Mouse (Mus musculus): ENCODE data around the gene Actn1. TPM values are rescaled to one million over a fixed set of nuclear protein-coding genes. Genes with fewer than 3 reads are reported as not detected.
A peak's percentile ranks its signal among the peaks of the same experiment; 100 is the strongest.
"Not testable (repeated sequence)": the region's sequence is repeated elsewhere in the genome, so short reads cannot be mapped to it uniquely, and the experiment has no call there.

Actn1 gene
- total and polyA plus RNA-seq, 3 experiments, result 29.0 to 31.7 (median 30.6) TPM

GRCm38 (mm10) chr12:80269303-80269702 is 9.1 kb upstream of the Actn1 start:
- 96% methylated on average over 2 of the region's 2 CpGs for WGBS
- H3K27me3 ChIP-seq (ENCODE audit: control insufficient read depth, insufficient read depth, low read length), result no peaks in the 10 kb centered on the region
- no peaks in the 10 kb centered on the region for H3K36me3 ChIP-seq (ENCODE audit: control insufficient read depth, insufficient read depth, low read length)
- H3K9ac ChIP-seq (ENCODE audit: low read depth, low read length), result no peak overlapping the region
- H3K4me1 ChIP-seq (ENCODE audit: control insufficient read depth, insufficient read depth, low read length), result peaks cover 2% of the 10 kb centered on the region
- no peak for DNase-seq
- no peak overlapping the region for H3K4me3 ChIP-seq
- no peaks in the 10 kb centered on the region for H3K79me2 ChIP-seq (replicated peaks; ENCODE audit: control insufficient read depth, insufficient read depth, low read length)
- intact Hi-C loops (cut with DNase I), result no loop called here
- TF ChIP-seq EP300 (IDR thresholded peaks at IDR 0.05; ENCODE audit: insufficient read depth, low read depth, low read length) (no peak), POLR2A (IDR thresholded peaks at IDR 0.05; ENCODE audit: insufficient read depth, low read depth, low read length) (no peak), CTCF (IDR thresholded peaks at IDR 0.05) (no peak)
- H3K27ac ChIP-seq, result no peak overlapping the region

DNA sequence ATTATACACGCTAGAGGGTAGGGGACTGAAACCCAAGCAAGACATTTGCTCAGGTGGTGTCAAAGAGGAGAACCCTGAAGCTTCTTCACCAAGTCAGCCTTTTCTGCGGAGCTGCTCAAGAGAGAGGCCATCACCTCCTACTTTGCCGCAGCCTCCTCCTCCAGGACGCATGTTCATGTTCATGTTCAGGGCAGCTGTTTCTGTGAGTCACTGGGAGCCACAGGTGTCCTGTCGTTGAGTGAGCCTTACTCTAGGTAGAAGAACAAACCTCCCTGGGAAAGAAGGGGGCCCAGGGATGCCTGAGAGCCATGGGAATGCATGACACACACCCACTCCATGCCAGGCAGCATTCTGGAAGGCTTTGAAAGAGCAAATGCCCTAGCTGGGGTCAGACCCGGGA is 7.8 kb upstream of the Actn1 start:
- Histone ChIP-seq H3K27ac (no peak overlapping the region), H3K4me3 (no peak overlapping the region), H3K79me2 (replicated peaks; ENCODE audit: control insufficient read depth, insufficient read depth, low read length) (no peaks in the 10 kb centered on the region), H3K9ac (ENCODE audit: low read depth, low read length) (no peak overlapping the region), H3K4me1 (ENCODE audit: control insufficient read depth, insufficient read depth, low read length) (peaks cover 2% of the 10 kb centered on the region), H3K36me3 (ENCODE audit: control insufficient read depth, insufficient read depth, low read length) (no peaks in the 10 kb centered on the region), H3K27me3 (ENCODE audit: control insufficient read depth, insufficient read depth, low read length) (no peaks in the 10 kb centered on the region)
- DNase-seq, result no peak
- WGBS, result 89% methylated on average over 6 of the region's 6 CpGs
- intact Hi-C loops (cut with DNase I), result no loop called here
- TF ChIP-seq EP300 (IDR thresholded peaks at IDR 0.05; ENCODE audit: insufficient read depth, low read depth, low read length) (no peak), CTCF (IDR thresholded peaks at IDR 0.05) (no peak), POLR2A (IDR thresholded peaks at IDR 0.05; ENCODE audit: insufficient read depth, low read depth, low read length) (no peak)

- H3K4me1 ChIP-seq (ENCODE audit: control insufficient read depth, insufficient read depth, low read length); intact Hi-C loops (cut with DNase I); H3K27me3 ChIP-seq (ENCODE audit: control insufficient read depth, insufficient read depth, low read length); H3K4me3 ChIP-seq; H3K27ac ChIP-seq; H3K36me3 ChIP-seq (ENCODE audit: control insufficient read depth, insufficient read depth, low read length); H3K79me2 ChIP-seq (replicated peaks; ENCODE audit: control insufficient read depth, insufficient read depth, low read length); DNase-seq; H3K9ac ChIP-seq (ENCODE audit: low read depth, low read length): not testable (repeated sequence)
- 76% methylated on average over 7 of the region's 7 CpGs for WGBS
These were observed 4.2 kb upstream of the Actn1 start for GRCm38 (mm10) chr12:80264388-80264787.

DNA sequence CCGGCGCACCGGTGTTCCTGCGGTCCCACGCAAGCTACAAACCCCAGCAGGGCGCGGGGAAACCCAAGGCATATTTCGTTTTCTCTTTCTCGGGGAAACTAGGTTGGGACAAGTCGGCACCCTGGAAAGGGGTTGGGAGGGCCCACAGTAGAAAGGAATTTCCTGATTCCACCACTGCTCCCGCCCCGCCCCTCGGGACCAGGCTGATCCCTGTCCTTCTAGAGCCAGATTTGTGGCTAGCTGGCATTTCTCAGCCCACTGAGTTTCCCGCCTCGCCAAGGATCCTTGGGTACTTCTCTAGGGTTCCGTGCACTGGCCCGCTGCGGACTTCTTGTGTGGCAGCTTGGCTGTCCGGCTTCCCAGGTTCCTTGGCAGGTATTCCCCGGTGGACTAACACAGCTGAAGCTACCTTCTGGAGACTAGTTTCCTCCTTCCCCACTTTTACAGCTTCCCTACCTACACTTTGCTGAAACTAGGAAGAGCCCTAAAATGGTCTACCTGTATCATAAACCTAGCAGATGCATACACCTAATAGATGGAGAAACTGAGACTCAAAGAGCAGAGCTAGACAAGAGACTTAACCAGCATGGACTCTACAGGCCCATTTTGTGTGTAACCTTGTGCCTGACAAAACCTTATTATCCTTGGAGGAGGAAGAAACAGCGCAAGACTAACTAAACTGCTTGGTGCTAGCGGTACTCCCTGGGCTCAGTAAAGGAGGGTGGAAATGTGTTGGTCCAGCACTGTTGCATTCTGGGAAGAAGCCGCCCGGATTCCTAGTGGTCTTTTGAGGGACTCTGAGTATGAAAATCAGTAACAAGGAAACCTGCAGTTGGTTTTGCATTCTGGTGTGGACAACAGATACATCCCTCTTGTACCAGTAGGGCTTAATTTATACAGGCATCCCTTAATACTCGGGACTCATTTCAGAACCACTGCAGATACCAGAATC is 849 bp upstream of the Actn1 start:
- Histone ChIP-seq H3K79me2 (replicated peaks; ENCODE audit: control insufficient read depth, insufficient read depth, low read length) (peaks cover 2% of the 10 kb centered on the region; the same call in 1 of the 2 replicates), H3K9ac (ENCODE audit: low read depth, low read length) (peak overlapping the region; percentile 70), H3K36me3 (ENCODE audit: control insufficient read depth, insufficient read depth, low read length) (no peaks in the 10 kb centered on the region), H3K27me3 (ENCODE audit: control insufficient read depth, insufficient read depth, low read length) (no peaks in the 10 kb centered on the region), H3K4me3 (peak overlapping the region; percentile 97), H3K27ac (peak overlapping the region; percentile 82), H3K4me1 (ENCODE audit: control insufficient read depth, insufficient read depth, low read length) (no peaks in the 10 kb centered on the region; the same call in 1 of the 2 replicates)
- no peak for DNase-seq
- TF ChIP-seq POLR2A (IDR thresholded peaks at IDR 0.05; ENCODE audit: insufficient read depth, low read depth, low read length) (no peak), CTCF (IDR thresholded peaks at IDR 0.05) (no peak), EP300 (IDR thresholded peaks at IDR 0.05; ENCODE audit: insufficient read depth, low read depth, low read length) (no peak)
- 22% methylated on average over 25 of the region's 25 CpGs for WGBS
- intact Hi-C loops (cut with DNase I), result loop anchor here (1.0 kb wide), 1 partner anchor 31 kb away; no protein-coding TSS in a partner anchor

DNA sequence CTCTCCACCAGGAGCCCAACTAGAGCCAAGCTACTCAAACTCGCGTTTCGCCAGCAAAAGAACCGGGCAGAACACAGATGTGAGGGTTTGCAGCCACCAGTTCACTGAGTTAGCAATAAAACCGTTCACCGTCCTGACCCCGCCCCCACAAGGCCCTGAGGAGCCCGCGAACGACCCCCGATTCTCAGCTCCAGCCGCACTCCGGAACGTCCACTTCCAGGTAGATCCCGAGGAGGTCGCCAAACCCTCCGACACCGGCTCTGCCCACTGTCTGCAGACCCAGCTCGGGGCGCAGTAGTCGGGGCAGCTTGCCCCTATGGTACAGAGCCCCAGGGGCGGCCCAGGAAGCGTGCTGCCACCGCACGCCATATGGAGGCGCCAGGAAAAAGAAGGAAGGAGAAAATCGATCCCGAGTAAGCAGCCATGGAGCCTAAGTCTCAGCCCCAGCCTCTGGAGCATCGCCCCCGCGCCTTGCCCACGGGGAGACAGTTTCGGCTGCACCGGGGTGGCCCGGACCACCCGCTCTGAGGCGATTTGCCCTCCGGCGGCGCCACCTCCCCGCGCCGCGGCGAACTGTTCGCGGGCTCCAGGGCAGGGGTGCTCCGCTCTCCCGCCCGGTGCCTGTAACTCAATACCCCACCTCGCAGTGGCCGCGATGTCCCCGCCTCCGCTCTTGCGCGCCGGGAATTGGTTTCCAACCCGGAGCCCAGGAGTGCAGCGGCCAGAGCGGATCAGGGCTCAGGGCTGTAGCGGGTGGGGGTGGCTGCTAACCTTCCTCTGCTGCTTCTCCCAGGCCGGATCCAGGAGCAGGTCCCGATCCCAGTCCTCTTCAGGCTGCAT is 735 bp downstream of the Actn1 start:
- Histone ChIP-seq H3K4me1 (ENCODE audit: control insufficient read depth, insufficient read depth, low read length) (no peaks in the 10 kb centered on the region; the same call in 1 of the 2 replicates), H3K4me3 (peak overlapping the region; percentile 97), H3K27me3 (ENCODE audit: control insufficient read depth, insufficient read depth, low read length) (no peaks in the 10 kb centered on the region), H3K9ac (ENCODE audit: low read depth, low read length) (peak overlapping the region; percentile 70), H3K79me2 (replicated peaks; ENCODE audit: control insufficient read depth, insufficient read depth, low read length) (peaks cover 2% of the 10 kb centered on the region; the same call in 1 of the 2 replicates), H3K27ac (peak overlapping the region; percentile 82), H3K36me3 (ENCODE audit: control insufficient read depth, insufficient read depth, low read length) (no peaks in the 10 kb centered on the region)
- under 1% methylated on average over 64 of the region's 64 CpGs for WGBS
- TF ChIP-seq CTCF (IDR thresholded peaks at IDR 0.05) (peak; percentile 61), EP300 (IDR thresholded peaks at IDR 0.05; ENCODE audit: insufficient read depth, low read depth, low read length) (no peak), POLR2A (IDR thresholded peaks at IDR 0.05; ENCODE audit: insufficient read depth, low read depth, low read length) (peak; percentile 22; the same call in 1 of the 2 replicates)
- DNase-seq, result peak; percentile 82 to 83
- intact Hi-C loops (cut with DNase I), result loop anchor here (1.0 to 5.0 kb wide), 5 partner anchors 29 to 108 kb away; no protein-coding TSS in a partner anchor

Data from heart, adult 2 months (tissue).